Mouse (Mus musculus) neural tube, embryonic 15.5 days (tissue): ENCODE measurements around the gene Ccr1. TPM values are rescaled to one million over a fixed set of nuclear protein-coding genes. Genes with fewer than 3 reads are reported as not detected.

ENCODE experiments used
- ATAC-seq: fragments of 200-750 bp; cut with Nextera tagmentation; 2 replicates; pipeline ENCODE4 v1.8.0; 2017; ENCODE audit warnings: mild to moderate bottlenecking, moderate TSS enrichment, moderate library complexity; ENCODE audit not compliant: low FRiP score
- H3K27ac ChIP-seq: fragments of 300-500 bp; sonication (generic); replicated peaks from 2 replicates; pipeline ENCODE4 v1.5.1; 2015; ENCODE audit warnings: mild to moderate bottlenecking, inconsistent platforms
- H3K27me3 ChIP-seq: fragments of 300-500 bp; sonication (generic); replicated peaks from 2 replicates; pipeline ENCODE4 v1.6.1; 2015; ENCODE audit warnings: inconsistent platforms
- H3K36me3 ChIP-seq: fragments of 300-500 bp; sonication (generic); 2 replicates; pipeline ENCODE4 v1.6.1; 2015; ENCODE audit warnings: inconsistent platforms
- H3K4me1 ChIP-seq: fragments of 300-500 bp; sonication (generic); 2 replicates; pipeline ENCODE4 v1.6.1; 2015; ENCODE audit warnings: inconsistent platforms
- H3K4me2 ChIP-seq: fragments of 300-500 bp; sonication (generic); 2 replicates; pipeline ENCODE4 v1.6.1; 2015; ENCODE audit warnings: inconsistent platforms, mild to moderate bottlenecking, moderate library complexity
- H3K4me3 ChIP-seq: fragments of 300-500 bp; sonication (generic); replicated peaks from 2 replicates; pipeline ENCODE4 v1.5.1; 2015; ENCODE audit warnings: mild to moderate bottlenecking, inconsistent platforms
- H3K9ac ChIP-seq: fragments of 300-500 bp; sonication (generic); replicated peaks from 2 replicates; pipeline ENCODE4 v1.6.1; 2015; ENCODE audit warnings: mild to moderate bottlenecking, inconsistent platforms
- H3K9me3 ChIP-seq: fragments of 300-500 bp; sonication (generic); replicated peaks from 2 replicates; pipeline ENCODE4 v1.6.1; 2016; ENCODE audit warnings: inconsistent platforms
- WGBS: fragments of 180-500 bp; shearing (Covaris S2); methylation state at CpG from one replicate; pipeline ENCODE4 v1.1.7; 2015; ENCODE audit warnings: mixed read lengths; 5-methylcytosine and 5-hydroxymethylcytosine counted together
- polyA plus RNA-seq: library from polyadenylated mRNA; unstranded; fragments of >200 nt; fragmentation: Nextera tagmentation; extraction: Ambion mirVana; gene quantifications from 2 replicates; pipeline ENCODE4 v1.2.1, GENCODE M21; 2015

Ccr1 gene
- polyA plus RNA-seq, 1 experiment from 2014 or later = 0.65 TPM

DNA sequence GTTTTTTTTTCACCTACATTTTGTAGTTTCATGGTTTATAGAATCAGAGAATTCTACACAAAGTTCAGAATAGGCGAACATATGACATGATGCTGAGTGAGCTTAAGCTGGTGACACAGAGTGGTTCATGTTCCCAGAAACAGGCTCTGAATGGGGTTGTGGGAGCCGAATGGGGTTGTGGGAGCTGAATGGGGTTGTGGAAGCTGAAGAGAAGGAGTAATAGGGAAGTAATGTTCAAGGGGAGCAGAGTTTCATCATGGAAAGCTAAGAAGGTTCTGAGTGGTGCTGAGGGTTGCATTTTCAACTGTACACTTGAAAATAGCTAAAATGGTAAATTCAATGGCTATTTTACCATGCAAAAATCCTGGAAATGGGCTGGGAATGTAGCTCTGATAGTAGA is 19.1 kb downstream of the Ccr1 start:
- H3K9ac ChIP-seq = no peak overlapping the region
- no peaks in the 10 kb centered on the region for H3K9me3 ChIP-seq
- ATAC-seq = no peak
- no peaks in the 10 kb centered on the region for H3K36me3 ChIP-seq
- H3K27me3 ChIP-seq = no peaks in the 10 kb centered on the region
- no peak overlapping the region for H3K4me2 ChIP-seq
- no peaks in the 10 kb centered on the region for H3K4me1 ChIP-seq
- H3K27ac ChIP-seq = no peak overlapping the region
- H3K4me3 ChIP-seq = no peak overlapping the region
- WGBS = 89% methylated on average over 2 of the region's 2 CpGs

DNA sequence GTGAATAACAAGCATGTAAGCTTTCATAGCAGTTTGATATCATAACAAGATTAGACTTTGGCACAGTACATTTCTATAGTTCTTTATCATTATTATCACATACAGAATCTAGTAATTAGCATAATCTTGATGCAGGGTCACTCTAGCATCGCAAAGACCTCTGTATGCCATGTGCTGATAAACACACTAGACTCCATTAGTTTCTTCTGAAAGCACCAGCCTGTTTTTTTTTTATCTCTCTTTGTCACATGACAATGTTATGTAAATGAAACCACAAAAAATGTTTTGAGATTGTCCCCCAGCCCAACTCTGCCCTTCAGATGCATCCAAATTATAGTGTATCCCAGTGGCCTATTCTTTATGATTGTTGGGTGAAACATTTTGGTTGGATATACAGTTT is 20.7 kb downstream of the Ccr1 start:
- 73% methylated on average over 1 of the region's 1 CpGs for WGBS
- Histone ChIP-seq H3K4me3 (no peak overlapping the region), H3K27me3 (no peaks in the 10 kb centered on the region)

DNA sequence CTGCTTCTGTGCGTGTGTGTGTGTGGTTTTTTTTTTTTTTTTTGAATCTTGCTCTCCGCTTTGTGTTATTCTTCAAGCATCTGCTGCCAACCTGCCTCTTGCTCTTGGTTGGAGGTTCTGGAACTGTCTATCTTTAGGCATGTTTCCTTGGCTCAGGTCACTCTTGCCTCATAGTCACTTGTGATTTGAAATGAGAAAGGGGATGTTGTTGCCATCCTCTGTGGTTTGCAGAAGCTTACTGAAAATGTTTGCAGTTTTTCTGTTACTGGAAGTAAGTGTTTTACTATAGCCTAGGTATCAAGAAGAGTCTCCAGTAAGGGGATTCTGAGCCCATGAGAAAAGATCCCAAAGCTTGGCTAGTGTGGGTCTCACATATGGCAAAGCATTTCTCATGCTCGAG is 26.5 kb downstream of the Ccr1 start:
- ATAC-seq = no peak
- Histone ChIP-seq H3K27ac (no peak overlapping the region), H3K27me3 (no peaks in the 10 kb centered on the region), H3K36me3 (no peaks in the 10 kb centered on the region), H3K4me1 (no peaks in the 10 kb centered on the region), H3K9me3 (no peaks in the 10 kb centered on the region), H3K4me2 (no peak overlapping the region), H3K9ac (no peak overlapping the region), H3K4me3 (no peak overlapping the region)
- 94% methylated on average over 3 of the region's 3 CpGs for WGBS

More for the DNA sequence above, 20.7 kb downstream of the Ccr1 start:
- no peaks in the 10 kb centered on the region for H3K9me3 ChIP-seq
- H3K4me2 ChIP-seq = no peak overlapping the region
- H3K4me1 ChIP-seq = no peaks in the 10 kb centered on the region
- H3K36me3 ChIP-seq = no peaks in the 10 kb centered on the region
- no peak for ATAC-seq
- no peak overlapping the region for H3K9ac ChIP-seq
- no peak overlapping the region for H3K27ac ChIP-seq

- no peaks in the 10 kb centered on the region for H3K4me1 ChIP-seq
- no peak overlapping the region for H3K9ac ChIP-seq
- no peaks in the 10 kb centered on the region for H3K9me3 ChIP-seq
- no peak overlapping the region for H3K27ac ChIP-seq
- no peaks in the 10 kb centered on the region for H3K27me3 ChIP-seq
- H3K36me3 ChIP-seq = no peaks in the 10 kb centered on the region
- ATAC-seq = no peak
- WGBS = 85% methylated on average over 2 of the region's 2 CpGs
- no peak overlapping the region for H3K4me2 ChIP-seq
- no peak overlapping the region for H3K4me3 ChIP-seq
These were observed 27.2 kb downstream of the Ccr1 start for GRCm38 (mm10) chr9:123941316-123941715.

DNA sequence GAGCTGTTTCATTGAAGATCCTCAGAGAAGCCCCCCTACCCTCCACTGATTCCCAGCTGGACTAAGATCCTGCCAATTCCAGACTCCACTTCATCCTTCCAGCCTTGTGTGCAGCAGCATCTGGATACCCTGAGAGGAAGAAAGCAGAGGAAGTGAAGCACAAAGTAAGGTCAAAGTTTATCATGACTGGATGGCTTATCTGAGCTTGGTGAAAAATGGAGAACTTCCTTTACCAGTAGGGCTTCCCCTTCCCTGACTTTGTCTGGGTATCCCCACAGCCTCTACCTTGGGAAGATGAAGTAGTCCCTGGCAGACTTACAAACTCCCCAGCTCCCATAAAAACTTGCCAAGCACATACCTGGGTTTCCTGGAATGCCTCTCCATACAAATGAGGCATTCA is 27.9 kb downstream of the Ccr1 start:
- Histone ChIP-seq H3K4me3 (no peak overlapping the region), H3K4me2 (no peak overlapping the region), H3K9me3 (no peaks in the 10 kb centered on the region), H3K9ac (no peak overlapping the region), H3K36me3 (no peaks in the 10 kb centered on the region), H3K27me3 (no peaks in the 10 kb centered on the region), H3K27ac (no peak overlapping the region), H3K4me1 (no peaks in the 10 kb centered on the region)
- ATAC-seq = no peak

- 77% methylated on average over 1 of the region's 1 CpGs for WGBS
- H3K27me3 ChIP-seq = no peaks in the 10 kb centered on the region
- no peak overlapping the region for H3K9ac ChIP-seq
- no peak for ATAC-seq
- no peaks in the 10 kb centered on the region for H3K36me3 ChIP-seq
- H3K4me2 ChIP-seq = no peak overlapping the region
- no peak overlapping the region for H3K27ac ChIP-seq
- no peak overlapping the region for H3K4me3 ChIP-seq
- H3K4me1 ChIP-seq = no peaks in the 10 kb centered on the region
- no peaks in the 10 kb centered on the region for H3K9me3 ChIP-seq
These were observed 28.3 kb downstream of the Ccr1 start for GRCm38 (mm10) chr9:123940168-123940567.

GRCm38 (mm10) chr9:123937989-123938388 is 30.5 kb downstream of the Ccr1 start:
- Histone ChIP-seq H3K9me3 (no peaks in the 10 kb centered on the region), H3K36me3 (no peaks in the 10 kb centered on the region), H3K4me3 (no peak overlapping the region), H3K27me3 (no peaks in the 10 kb centered on the region), H3K27ac (no peak overlapping the region), H3K9ac (no peak overlapping the region), H3K4me1 (no peaks in the 10 kb centered on the region), H3K4me2 (no peak overlapping the region)
- no peak for ATAC-seq
- WGBS = 94% methylated on average over 2 of the region's 2 CpGs

DNA sequence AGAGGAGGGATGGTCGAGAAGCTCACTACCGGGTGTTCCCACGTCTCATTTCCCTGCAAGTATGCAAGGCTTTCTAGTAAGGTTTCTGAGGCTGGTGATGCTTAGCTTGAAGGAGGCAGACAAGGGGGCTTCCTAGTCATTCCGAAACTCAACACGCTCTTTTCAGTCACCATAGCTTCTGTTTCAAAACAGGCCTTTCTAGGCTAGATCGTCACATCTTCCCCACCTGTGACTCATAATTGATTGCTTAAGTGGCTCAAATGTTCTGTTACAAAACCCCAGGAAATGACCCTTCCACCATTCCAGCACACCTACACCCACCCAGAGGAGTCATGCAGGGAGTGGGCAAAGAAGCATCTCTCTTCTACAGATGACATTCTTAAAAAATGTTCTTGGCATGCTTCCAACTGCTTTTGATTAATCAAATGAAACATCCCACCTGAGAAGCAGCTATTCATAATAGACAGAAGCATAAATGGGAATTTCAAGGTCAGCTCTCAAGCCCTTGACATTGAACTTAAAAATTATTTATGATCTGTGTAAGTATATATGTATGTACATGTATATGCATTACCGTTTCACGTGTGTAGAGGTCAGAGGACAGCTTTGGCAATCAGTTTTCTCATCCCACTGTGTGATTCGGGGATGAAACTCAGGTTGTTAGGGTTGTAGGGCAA is 31.8 kb downstream of the Ccr1 start:
- H3K9ac ChIP-seq = no peak overlapping the region
- H3K4me1 ChIP-seq = no peaks in the 10 kb centered on the region
- H3K36me3 ChIP-seq = no peaks in the 10 kb centered on the region
- WGBS = 91% methylated on average over 9 of the region's 9 CpGs
- no peak overlapping the region for H3K4me2 ChIP-seq
- H3K9me3 ChIP-seq = no peaks in the 10 kb centered on the region
- no peak overlapping the region for H3K4me3 ChIP-seq
- no peak overlapping the region for H3K27ac ChIP-seq
- H3K27me3 ChIP-seq = no peaks in the 10 kb centered on the region
- no peak for ATAC-seq

DNA sequence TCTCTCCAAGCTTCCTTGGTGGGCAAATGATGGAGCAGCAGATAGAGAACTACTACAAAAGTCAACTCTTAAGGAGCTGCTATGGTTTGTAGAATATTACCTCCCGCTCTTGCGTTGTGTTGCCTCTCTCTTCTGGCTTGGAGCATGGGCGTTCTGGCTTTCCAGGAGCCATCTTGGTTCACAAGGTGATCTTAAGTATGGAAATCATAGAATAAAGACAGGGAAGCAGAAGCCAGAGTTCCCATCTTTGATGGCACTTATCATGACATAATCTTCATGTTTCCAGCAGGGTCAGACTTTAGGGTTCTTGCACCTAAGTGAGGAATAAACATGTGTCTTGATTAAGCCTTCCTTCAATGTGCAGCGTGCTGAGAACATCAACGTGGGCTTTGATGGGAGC is 32.7 kb downstream of the Ccr1 start:
- H3K27ac ChIP-seq = no peak overlapping the region
- no peak for ATAC-seq
- no peaks in the 10 kb centered on the region for H3K4me1 ChIP-seq
- H3K4me2 ChIP-seq = no peak overlapping the region
- H3K4me3 ChIP-seq = no peak overlapping the region
- no peaks in the 10 kb centered on the region for H3K36me3 ChIP-seq
- no peaks in the 10 kb centered on the region for H3K9me3 ChIP-seq
- WGBS = 93% methylated on average over 5 of the region's 5 CpGs
- H3K9ac ChIP-seq = no peak overlapping the region
- no peaks in the 10 kb centered on the region for H3K27me3 ChIP-seq

DNA sequence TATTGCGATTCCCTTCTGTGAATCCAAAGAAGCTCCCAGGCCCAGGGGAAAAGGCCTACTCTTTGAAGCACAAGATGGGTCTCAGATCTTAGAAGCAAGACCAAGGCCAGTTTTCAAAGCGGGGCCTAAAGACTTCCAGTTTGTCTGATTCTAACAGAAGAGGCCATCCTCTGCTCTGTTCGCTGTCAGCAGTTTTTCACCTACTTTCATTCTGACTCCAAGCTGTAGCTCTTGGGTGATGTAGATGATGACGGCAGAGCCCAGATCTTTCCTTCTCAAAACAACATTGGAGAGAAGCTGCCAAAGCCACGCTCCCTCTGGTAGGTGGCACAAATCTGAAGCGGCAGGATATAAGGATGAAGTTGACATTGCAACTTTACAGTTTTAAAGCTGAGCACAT is 33.1 kb downstream of the Ccr1 start:
- no peak for ATAC-seq
- no peaks in the 10 kb centered on the region for H3K9me3 ChIP-seq
- no peak overlapping the region for H3K4me2 ChIP-seq
- no peaks in the 10 kb centered on the region for H3K36me3 ChIP-seq
- H3K27me3 ChIP-seq = no peaks in the 10 kb centered on the region
- no peaks in the 10 kb centered on the region for H3K4me1 ChIP-seq
- no peak overlapping the region for H3K9ac ChIP-seq
- no peak overlapping the region for H3K27ac ChIP-seq
- WGBS = 96% methylated on average over 6 of the region's 6 CpGs
- no peak overlapping the region for H3K4me3 ChIP-seq

GRCm38 (mm10) chr9:123933716-123934445 is 34.6 kb downstream of the Ccr1 start:
- no peak overlapping the region for H3K4me3 ChIP-seq
- no peaks in the 10 kb centered on the region for H3K27me3 ChIP-seq
- no peak for ATAC-seq
- no peaks in the 10 kb centered on the region for H3K36me3 ChIP-seq
- WGBS = 92% methylated on average over 5 of the region's 5 CpGs
- H3K9me3 ChIP-seq = no peaks in the 10 kb centered on the region
- H3K4me2 ChIP-seq = no peak overlapping the region
- H3K4me1 ChIP-seq = no peaks in the 10 kb centered on the region
- no peak overlapping the region for H3K27ac ChIP-seq
- H3K9ac ChIP-seq = no peak overlapping the region

- H3K36me3 ChIP-seq = no peaks in the 10 kb centered on the region
- H3K4me3 ChIP-seq = no peak overlapping the region
- 91% methylated on average over 19 of the region's 19 CpGs for WGBS
- H3K4me1 ChIP-seq = no peaks in the 10 kb centered on the region
- H3K27ac ChIP-seq = no peak overlapping the region
- no peak for ATAC-seq
- no peak overlapping the region for H3K9ac ChIP-seq
- H3K27me3 ChIP-seq = no peaks in the 10 kb centered on the region
- no peaks in the 10 kb centered on the region for H3K9me3 ChIP-seq
- H3K4me2 ChIP-seq = no peak overlapping the region
These were observed 35.4 kb downstream of the Ccr1 start for GRCm38 (mm10) chr9:123932911-123933675.
